Mouse (Mus musculus): ENCODE measurements around the gene Msmp. TPM values are rescaled to one million over a fixed set of nuclear protein-coding genes. Genes with fewer than 3 reads are reported as not detected.

The Msmp gene
- total RNA-seq, 2 experiments from 2014 or later: not detected

Other genes with a start within 250 kb of the Msmp start
- gene Rusc2, start 202.5 kb downstream of the Msmp start, total RNA-seq (2015): 0.32 and 0.44 TPM in 2 replicates
- gene Rusc2, start 202.5 kb downstream of the Msmp start, total RNA-seq (2017): 0.61 and 0.71 TPM in 2 replicates
- gene Fam166b, start 155.4 kb downstream of the Msmp start, total RNA-seq (2015): not detected in 2 replicates
- not detected in 2 replicates for gene Fam166b, start 155.4 kb downstream of the Msmp start, total RNA-seq (2017)
- gene Tesk1, start 142.6 kb downstream of the Msmp start, total RNA-seq (2015): 5.2 and 6.3 TPM in 2 replicates
- 5.7 and 5.9 TPM in 2 replicates for gene Tesk1, start 142.6 kb downstream of the Msmp start, total RNA-seq (2017)
- 2.2 and 6.3 TPM in 2 replicates for gene Cd72, start 129.9 kb downstream of the Msmp start, total RNA-seq (2015)
- 8.2 and 8.7 TPM in 2 replicates for gene Cd72, start 129.9 kb downstream of the Msmp start, total RNA-seq (2017)
- not detected in 2 replicates for gene Sit1, start 100.8 kb downstream of the Msmp start, total RNA-seq (2015)
- not detected in 2 replicates for gene Sit1, start 100.8 kb downstream of the Msmp start, total RNA-seq (2017)
- gene Ccdc107, start 91.6 kb downstream of the Msmp start, total RNA-seq (2015): 34.5 and 43.0 TPM in 2 replicates
- 49.6 and 53.9 TPM in 2 replicates for gene Ccdc107, start 91.6 kb downstream of the Msmp start, total RNA-seq (2017)
- 44.2 and 55.1 TPM in 2 replicates for gene Arhgef39, start 84.8 kb downstream of the Msmp start, total RNA-seq (2015)
- 47.5 and 65.0 TPM in 2 replicates for gene Arhgef39, start 84.8 kb downstream of the Msmp start, total RNA-seq (2017)
- gene Car9, start 77.5 kb downstream of the Msmp start, total RNA-seq (2015): 10.4 and 15.0 TPM in 2 replicates
- gene Car9, start 77.5 kb downstream of the Msmp start, total RNA-seq (2017): 4.0 and 10.5 TPM in 2 replicates
- gene Tpm2, start 60.7 kb downstream of the Msmp start, total RNA-seq (2015): 0.56 and 3.0 TPM in 2 replicates
- gene Tpm2, start 60.7 kb downstream of the Msmp start, total RNA-seq (2017): 3.8 and 5.8 TPM in 2 replicates
- 8.9 and 10.3 TPM in 2 replicates for gene Creb3, start 22.2 kb downstream of the Msmp start, total RNA-seq (2015)
- 41.6 and 64.7 TPM in 2 replicates for gene Creb3, start 22.2 kb downstream of the Msmp start, total RNA-seq (2017)
- gene Tln1, start 21.8 kb downstream of the Msmp start, total RNA-seq (2015): 125 and 138 TPM in 2 replicates
- gene Tln1, start 21.8 kb downstream of the Msmp start, total RNA-seq (2017): 167 and 253 TPM in 2 replicates
- gene Rgp1, start 5.8 kb downstream of the Msmp start, total RNA-seq (2015): 20.6 and 23.3 TPM in 2 replicates
- gene Rgp1, start 5.8 kb downstream of the Msmp start, total RNA-seq (2017): 8.7 and 14.5 TPM in 2 replicates
- 4.8 and 9.3 TPM in 2 replicates for gene Gba2, start 5.6 kb downstream of the Msmp start, total RNA-seq (2015)
- gene Gba2, start 5.6 kb downstream of the Msmp start, total RNA-seq (2017): 7.2 and 8.1 TPM in 2 replicates
- 0.30 and 1.4 TPM in 2 replicates for gene Npr2, start 47.4 kb upstream of the Msmp start, total RNA-seq (2015)
- 0.21 and 1.3 TPM in 2 replicates for gene Npr2, start 47.4 kb upstream of the Msmp start, total RNA-seq (2017)
- 0.22 TPM in 1 of 2 replicates, not detected in the other for gene Spag8, start 69.1 kb upstream of the Msmp start, total RNA-seq (2015)
- 0.71 TPM in 1 of 2 replicates, not detected in the other for gene Spag8, start 69.1 kb upstream of the Msmp start, total RNA-seq (2017)
- 36.5 and 52.7 TPM in 2 replicates for gene Hint2, start 72.0 kb upstream of the Msmp start, total RNA-seq (2015)
- 43.1 and 58.6 TPM in 2 replicates for gene Hint2, start 72.0 kb upstream of the Msmp start, total RNA-seq (2017)
- gene Tmem8b, start 84.5 kb upstream of the Msmp start, total RNA-seq (2015): 0.47 and 0.95 TPM in 2 replicates
- 0.25 and 0.61 TPM in 2 replicates for gene Tmem8b, start 84.5 kb upstream of the Msmp start, total RNA-seq (2017)
- gene Fam221b, start 84.7 kb upstream of the Msmp start, total RNA-seq (2015): 0.07 TPM in 2 replicates
- 0.44 and 0.62 TPM in 2 replicates for gene Fam221b, start 84.7 kb upstream of the Msmp start, total RNA-seq (2017)
- gene Olfr70, start 116.3 kb upstream of the Msmp start, total RNA-seq (2015): not detected in 2 replicates
- not detected in 2 replicates for gene Olfr70, start 116.3 kb upstream of the Msmp start, total RNA-seq (2017)
- gene Olfr71, start 125.8 kb upstream of the Msmp start, total RNA-seq (2015): not detected in 2 replicates
- not detected in 2 replicates for gene Olfr71, start 125.8 kb upstream of the Msmp start, total RNA-seq (2017)
- gene Hrct1, start 142.7 kb upstream of the Msmp start, total RNA-seq (2015): not detected in 2 replicates
- gene Hrct1, start 142.7 kb upstream of the Msmp start, total RNA-seq (2017): not detected in 2 replicates
- gene Spaar, start 145.5 kb upstream of the Msmp start, total RNA-seq (2015): not detected in 2 replicates
- not detected in 2 replicates for gene Spaar, start 145.5 kb upstream of the Msmp start, total RNA-seq (2017)
- gene Olfr159, start 186.5 kb upstream of the Msmp start, total RNA-seq (2015): not detected in 2 replicates
- gene Olfr159, start 186.5 kb upstream of the Msmp start, total RNA-seq (2017): not detected in 2 replicates
- gene Olfr156, start 239.4 kb upstream of the Msmp start, total RNA-seq (2015): not detected in 2 replicates
- not detected in 2 replicates for gene Olfr156, start 239.4 kb upstream of the Msmp start, total RNA-seq (2017)